Mouse (Mus musculus) WW6 (cell line): ENCODE data around the gene Fndc7.
A peak's percentile ranks its signal among the peaks of the same experiment; 100 is the strongest.
"Not testable (repeated sequence)": the region's sequence is repeated elsewhere in the genome, so short reads cannot be mapped to it uniquely, and the experiment has no call there.

Experiments
- DNase-seq: peaks from one replicate; pipeline ENCODE4 v3.0.0-alpha.2; 2013; ENCODE audit warnings: low read depth, low spot score

Fndc7 gene

DNA sequence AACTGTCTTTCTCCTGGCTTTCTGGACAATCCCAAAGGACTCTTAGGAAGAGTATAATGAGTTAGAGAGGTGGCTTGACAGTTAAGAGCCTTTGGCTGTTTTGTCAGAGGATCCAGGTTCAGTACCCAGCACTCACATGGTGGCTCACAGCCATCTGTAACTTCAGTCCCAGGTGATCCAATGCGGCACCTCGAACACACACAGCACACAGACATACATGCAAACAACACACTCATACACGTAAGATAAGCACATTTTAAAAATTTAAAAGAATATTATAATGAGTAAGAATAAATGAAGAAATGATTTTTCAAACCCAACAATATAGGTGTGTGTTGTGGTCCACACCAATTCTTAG lies 2.2 kb downstream of the Fndc7 start:
- DNase-seq = no peak

DNA sequence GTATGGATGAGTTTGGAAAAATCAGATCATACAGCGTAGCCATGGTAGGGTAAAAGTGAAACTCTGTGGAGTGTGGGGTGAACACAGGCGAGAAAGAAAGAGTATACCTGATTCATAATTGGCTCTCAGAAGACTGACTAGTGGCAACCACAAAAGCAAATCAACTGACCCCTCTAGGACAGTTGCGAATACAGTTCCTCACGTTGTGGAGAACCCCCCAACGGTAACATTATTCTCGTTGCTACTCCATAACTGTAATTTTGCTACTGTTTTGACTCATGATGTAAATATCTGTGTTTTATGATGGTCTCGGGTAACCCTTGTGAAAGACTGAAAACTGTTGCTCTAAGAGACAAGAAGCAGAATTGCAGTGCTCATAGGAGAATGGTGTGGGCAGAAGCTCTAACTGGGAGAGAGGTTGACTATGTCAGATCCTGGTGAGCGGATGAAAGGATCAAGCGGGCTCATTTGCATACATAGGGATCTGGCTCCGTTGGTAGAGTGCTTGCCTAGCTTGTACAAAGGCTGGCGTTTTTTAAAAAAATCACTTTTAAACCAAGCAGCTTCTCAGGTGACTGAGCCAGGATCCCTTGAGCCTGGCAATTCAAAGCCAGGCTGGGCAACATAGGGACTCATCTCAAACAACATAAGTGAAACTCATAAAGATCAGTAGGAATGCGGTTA lies 2.7 kb downstream of the Fndc7 start:
- no peak for DNase-seq

DNA sequence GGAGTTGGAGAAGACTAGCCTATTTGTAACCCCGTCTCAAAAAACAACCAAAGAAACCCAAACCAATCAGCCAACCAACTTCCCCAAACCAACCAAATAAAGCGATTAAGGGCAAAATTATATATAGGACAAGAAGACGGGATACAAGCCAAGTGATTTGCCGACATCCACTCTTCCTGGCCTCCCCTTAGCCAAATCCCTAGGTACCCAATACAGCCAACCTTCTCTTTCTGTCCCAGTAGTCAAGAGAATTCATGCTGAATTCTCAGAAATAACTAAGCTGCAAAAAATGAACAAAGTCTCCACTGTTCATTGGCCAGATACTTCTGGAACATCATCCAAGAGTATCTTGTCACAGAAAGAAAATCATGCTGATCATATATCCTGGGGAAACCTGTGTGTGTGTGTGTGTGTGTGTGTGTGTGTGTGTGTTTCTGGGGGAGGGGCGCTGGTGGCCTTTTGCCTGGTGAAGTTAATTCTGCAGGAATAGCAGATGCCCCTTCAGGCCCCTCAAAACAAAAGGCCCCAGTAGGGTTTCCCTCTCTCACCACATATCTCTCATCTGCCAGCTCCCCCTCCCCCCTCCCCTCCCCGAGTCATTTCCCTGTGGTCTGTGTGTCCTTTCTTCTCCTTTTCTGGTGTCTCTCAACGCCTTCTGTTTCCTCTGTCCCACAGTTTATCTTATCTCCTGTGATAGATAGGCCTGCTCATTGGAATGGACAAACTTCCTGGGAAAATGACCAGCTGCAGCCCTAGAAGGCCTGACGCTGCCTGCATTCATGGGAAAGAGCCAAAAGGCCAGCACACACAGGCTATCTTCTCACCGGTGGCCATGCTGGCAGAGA lies 3.9 kb downstream of the Fndc7 start:
- no peak for DNase-seq

DNA sequence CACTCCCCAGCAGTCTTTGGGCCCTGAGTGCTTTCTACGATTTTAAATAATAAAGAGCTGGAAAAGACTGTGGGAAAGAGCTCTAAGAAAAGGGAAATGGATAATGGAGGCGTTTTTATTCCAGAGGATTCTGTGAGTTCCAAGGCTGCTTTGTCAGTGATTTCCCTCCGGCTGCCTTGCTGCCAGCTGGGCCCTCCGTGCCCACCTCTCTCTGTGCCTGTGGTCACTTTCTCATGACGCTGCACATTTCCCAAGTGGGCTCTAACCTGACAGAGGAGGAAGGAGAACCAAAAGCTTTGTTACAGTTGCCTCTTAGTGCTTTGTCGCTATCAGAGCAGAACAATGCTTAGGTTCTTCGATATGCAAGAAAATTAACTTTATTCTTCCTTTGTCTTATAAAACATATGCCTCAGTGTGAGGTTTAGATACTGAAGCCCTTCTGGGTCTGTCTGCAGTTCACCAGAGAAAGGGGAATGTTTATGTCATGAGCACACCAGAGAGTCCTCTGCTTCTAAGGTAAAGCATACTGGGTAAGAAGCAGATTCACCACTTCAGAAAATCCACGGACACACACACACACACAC lies 5.0 kb downstream of the Fndc7 start:
- no peak for DNase-seq

DNA sequence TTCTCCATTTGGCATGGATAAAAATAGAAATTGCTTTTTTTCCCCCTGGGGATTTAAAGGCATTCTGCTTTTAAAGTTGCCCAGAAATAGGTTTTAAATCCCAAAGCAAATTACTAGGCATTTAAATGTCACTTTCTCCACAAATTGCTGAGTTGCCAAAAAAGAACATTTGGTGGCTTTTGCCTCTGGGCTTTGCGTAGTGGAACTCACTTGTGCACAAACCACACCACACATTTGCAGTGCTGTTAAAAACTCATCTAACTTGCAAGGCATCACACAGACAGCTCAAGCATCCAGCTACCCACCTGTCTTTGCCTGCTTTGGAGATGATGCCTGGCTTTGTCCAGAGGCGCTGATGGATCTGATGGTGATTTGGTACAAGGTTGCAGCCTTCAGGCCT lies 6.7 kb downstream of the Fndc7 start:
- DNase-seq = no peak

DNA sequence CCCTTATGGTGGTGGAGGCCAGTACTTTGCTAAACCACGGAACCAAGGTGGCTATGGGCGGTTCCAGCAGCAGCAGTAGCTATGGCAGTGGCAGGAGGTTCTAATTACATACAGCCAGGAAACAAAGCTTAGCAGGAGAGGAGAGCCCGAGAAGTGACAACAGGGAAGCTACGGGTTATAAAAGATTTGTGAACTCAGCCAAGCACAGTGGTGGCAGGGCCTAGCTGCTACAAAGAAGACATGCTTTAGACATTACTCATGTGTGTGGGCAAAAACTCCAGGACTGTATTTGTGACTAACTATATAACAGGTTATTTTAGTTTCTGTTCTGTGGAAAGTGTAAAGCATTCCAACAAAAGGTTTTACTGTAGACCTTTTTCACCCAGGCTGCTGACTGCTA lies 7.9 kb downstream of the Fndc7 start:
- DNase-seq = not testable (repeated sequence)

DNA sequence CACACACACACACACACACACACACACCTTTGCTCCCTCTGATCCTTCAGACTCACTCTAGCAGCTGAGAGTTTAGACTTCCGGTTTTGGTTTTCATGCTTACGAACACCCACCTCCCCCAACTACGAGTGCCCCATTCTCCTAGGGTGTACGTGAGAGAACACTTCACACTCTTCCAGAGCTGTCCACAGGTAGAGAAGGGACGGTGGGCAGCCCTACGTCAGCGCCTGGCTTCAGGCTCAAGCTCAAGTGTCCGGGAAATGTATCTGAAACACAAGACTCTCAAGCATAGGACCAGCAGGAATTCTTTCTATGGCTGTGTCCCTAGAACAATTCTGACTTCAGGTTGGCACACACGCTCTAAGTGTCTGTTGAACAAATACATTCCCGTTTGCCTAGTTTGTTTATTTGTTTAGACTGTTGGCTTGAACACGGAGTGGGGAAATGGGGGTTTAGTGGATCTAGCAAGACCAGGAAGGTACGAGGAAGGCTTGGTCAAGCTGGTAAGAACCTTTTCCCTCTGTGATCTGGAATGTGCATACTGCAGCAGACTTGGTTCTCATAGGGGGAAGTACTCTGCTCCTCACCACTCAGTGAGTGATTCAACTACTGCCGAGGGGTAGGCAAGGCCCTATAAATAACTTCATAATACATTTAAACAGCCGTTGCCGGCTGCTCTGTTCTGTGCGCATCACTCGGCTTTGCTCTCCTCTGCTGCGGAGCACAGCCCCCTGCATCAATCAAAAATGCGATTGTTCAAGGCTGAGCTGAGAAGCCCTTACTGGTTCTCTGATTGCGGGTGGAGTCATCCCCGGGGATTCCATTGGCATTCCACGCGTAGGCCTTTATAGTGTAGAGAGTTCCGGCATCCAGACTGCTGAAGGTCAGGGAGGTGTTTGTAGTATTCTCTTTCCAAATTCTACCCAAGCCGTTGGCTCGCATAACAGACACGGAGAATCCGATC lies 9.0 kb downstream of the Fndc7 start:
- DNase-seq = peak; percentile 42

DNA sequence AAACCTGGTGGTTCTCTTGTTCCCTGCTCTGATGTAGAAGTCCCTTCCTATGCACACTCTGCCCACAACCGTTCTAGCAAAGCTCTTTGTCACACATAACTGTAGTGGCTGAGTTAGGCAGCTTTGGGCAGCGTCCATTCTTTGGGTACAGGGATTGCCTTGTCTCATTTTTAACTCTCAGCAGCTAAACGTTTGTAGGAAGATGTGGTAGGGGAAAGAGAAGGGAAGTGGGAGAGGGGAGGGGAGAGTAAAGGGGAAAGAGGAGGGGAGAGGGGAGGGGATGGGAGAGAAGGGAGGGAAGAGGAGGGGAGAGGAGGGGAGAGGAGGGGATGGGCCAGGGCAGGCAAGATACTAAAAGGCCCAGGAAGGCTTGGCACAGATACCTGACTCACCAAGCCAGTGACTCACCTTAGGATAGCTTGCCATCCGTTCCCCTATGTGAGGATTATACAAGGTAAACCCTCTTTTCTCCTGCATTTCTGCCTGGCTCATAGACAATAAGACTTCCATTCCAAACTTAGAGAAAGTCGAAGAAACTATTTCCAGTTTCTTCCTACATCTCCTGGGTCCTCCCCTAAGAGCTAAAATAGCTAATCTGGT lies 9.9 kb downstream of the Fndc7 start:
- no peak for DNase-seq

DNA sequence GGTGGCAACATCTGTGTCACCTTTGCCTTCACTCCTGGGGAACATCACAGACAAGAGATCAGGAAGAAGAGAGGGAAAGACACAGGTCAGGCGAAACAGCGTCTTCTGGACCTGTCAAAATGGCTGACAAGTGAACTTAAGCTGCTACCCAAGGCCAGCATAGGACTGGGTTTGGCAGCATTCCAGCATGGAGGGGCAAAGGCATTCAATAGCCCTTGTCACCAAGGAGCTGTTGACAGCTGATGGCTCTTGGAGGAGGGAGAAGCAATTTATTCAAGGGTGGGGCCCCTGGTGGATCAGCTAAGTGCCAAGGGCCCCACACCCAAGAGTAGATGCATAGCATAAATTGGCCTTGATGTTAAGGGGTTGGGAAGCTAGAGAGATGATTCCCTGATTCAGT lies 10.7 kb downstream of the Fndc7 start:
- DNase-seq = no peak

DNA sequence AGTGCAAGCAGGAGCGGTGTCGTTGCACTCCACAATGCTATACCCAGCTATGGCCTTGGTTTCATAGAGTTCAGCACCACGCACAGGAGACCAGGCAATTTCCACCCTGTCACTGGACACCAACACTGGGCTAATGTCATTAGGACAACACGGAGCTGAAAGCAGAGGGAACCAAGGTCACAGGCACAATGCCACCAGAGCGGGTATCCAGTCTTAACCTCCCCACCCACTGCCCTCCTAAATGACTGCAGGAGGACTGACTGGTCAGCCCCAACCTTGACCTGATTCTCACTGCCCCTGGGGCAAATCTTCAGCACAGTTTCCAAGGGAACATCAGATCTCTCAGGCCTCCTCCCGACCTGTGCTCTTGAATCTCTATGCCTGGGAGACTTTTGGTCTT lies 19.2 kb downstream of the Fndc7 start:
- no peak for DNase-seq

DNA sequence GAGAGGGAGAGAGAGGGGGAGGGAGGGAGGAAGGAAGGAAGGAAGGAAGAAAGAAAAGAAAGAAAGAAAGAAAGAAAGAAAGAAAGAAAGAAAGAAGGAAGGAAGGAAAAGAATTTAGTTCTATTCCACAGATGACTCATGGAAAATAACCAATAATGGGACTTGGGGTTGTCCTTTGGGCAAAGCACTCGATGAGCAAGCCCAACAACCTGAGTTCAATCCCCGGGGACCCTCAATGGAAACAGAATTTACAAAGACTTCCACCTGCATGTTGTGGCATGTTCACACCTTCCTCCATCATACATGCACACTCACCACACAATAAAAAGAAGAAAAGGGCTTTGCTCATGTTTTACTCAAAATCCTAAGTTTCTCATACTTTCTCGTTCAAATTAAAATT lies 22.4 kb downstream of the Fndc7 start:
- no peak for DNase-seq

DNA sequence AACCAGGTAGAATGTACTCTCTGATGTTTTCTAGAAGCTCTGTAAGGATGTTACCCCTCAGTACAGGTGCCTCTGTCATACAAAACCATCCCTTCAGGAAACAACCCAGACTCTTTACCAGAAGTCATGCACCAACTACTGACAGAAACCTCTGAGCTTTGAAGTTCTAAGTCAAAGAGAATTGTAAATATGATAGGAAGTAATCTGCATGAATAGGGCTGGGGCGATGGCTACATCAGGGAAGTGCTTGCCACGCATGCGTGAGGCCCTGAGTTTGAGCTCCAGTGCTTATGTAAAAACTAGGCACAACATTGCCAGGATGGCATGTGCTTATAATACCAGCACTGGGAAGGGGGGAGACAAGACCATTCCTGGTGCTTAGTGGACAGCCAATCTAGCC lies 24.1 kb downstream of the Fndc7 start:
- DNase-seq = no peak

DNA sequence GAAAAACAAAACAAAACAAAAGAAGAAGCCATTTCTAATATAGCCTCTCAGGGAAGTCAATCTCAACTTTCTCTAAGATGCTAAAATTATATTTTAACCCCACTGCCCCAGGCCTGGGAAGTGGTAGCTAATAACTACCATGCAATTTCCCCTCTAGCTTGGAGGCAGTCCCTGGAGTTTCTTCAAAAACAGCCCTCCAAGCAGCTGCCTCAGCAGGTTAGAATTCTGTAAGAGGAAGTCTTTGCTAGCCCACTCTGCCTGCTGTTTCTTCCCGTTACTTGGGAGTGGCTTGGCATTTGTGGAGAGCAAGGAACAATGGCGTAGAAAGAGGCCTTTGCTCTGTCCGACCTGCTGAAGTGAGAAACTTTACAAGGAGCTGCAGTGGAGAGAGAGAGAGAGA lies 24.7 kb downstream of the Fndc7 start:
- DNase-seq = no peak

DNA sequence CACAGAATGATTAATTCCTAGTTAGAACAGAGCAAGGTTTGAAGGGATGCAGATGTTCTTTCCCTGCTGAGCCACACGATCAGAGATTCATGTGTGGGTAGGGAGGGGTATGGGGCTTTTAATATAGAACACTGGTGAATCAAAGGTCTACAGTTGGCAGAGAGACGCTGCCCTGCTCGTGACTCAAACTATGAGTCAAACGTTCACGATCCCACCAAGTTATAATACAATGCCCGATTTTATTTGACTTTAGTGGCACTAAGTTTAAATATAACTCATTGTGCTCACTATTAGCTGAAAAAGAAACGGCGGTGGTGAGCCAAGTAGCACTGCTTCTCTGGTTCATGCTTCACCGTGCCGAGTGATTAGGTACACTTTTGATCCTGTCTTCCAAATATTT lies 26.7 kb downstream of the Fndc7 start:
- DNase-seq = no peak

DNA sequence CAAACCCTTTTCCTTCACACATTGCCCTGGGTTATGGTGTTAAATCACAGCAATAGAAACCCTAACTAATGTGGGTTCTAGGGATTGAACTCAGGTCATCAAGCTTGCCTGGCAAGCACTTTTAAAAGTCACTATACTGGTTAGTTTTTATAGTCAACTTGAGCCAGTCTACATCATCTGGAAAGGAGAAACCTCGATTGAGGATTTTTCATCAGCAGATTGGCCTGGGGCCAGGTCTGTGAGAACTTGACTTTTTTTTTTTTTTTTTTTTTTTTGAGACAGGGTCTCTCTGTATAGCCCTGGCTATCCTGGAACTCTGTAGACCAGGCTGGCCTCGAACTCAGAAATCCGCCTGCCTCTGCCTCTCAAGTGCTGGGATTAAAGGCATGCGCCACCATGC lies 27.5 kb downstream of the Fndc7 start:
- DNase-seq = not testable (repeated sequence)

DNA sequence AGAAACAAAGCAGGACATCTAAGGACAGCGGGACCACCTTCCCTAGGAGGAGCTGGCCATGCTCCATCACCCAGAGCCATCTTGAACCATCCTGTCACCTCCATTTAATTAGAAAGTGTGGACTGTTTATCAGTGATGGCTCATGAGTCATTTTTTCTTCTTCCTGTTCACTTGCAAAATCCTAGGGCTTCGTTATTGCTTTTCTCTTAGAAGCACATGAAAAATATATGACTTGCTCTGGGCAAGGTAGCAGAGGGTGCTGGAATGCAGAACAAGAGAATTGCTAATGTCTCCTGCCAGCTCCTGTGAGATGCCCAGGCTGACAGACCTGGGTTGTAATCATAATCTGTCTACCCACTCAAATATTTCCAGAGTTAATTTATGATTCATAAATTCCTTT lies 29.0 kb downstream of the Fndc7 start:
- no peak for DNase-seq

DNA sequence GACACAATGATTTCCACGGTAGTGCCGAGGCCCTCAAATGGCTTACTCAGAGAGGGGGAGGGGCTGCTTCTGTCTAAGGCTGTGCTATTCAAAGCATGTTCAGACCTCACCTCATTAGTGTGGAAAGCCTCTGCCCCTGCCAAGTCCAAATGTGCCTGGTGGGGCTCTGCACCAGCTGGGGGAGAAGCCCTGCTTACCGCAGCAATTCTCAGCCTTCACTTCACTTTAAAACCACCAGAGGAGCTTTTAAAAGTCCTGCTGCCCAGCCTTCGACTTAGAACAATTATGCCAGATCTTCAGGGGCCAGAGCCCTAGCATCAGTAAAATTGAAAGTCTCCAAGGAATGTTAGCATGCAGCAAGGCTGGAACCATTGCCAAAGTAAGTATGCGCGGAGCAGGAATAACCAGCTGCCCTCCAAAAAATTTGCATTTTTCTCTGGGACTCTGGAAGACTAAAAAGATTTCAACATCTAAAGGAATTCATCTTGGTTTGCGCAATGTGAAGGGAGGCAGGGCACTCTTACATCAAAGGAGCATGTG lies 31.5 kb downstream of the Fndc7 start:
- DNase-seq = no peak

DNA sequence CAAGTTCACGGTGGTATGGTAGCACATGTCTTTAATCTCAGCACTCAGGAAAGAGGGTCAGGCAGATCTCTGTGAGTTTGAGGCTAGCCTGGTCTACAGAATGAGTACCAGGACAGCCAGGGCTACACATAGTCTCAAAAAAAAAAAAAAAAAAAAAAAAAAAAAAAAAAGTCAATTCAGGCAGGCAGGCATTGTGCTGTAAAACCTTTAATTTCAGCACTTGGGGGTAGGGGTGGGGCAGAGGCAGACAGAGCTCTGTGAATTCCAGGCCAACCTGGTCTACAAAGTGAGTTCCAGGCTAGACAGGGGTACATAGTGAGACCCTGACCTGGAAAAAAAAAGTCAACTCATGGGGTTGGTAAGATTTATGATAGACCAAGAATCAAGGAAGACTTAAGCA lies 32.1 kb downstream of the Fndc7 start:
- DNase-seq = no peak

DNA sequence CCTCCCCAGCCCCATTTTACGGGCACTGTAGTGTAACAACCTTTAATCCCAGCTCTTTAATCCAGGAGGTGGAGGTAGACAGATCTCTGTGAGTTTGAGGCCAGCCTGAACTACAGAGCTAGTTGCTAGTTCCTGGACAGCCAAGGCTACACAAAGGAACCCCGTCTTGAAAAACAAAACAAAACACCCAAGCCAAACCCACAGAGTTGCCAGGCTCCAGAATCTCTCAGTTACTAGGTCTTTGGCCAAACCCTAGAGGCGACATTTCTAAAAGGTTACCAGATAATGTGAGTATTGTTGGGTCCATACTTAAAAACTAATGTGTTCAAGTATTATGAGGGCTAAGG lies 32.7 kb downstream of the Fndc7 start:
- DNase-seq = no peak

DNA sequence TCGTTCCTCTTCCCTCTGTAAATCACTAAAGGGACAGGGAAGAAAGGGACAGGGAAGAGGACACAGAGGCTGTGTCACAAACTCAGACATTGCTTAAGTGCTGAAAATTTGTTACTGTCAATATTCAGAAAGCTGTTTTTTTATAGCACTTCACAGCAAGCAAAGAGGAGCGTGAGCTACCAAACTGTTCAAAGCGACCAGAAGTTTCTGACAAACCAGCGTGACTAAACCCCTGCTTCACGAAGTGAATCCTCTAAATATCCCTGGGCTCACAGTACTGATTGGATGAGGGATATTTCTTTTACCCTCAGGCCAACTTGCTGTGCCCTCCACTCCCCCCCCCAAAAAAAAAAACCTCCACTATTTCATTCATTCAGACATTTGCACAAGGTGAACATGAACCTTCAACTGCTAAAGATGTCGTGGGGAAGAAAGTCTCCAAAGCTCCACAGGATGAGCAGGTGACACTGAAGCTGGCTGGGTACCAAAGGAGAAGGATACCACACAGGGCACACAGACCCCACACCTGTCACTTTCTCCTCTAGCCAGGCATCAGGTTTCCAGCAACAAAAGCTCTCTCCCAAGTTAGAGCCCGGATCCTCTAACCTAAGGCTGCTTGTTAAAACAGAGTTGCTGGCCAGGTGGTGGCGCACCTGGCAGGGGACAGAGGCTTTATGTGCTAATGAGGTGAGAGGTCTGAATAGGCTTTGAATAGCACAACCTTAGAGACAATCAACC lies 33.3 kb downstream of the Fndc7 start:
- DNase-seq = peak; percentile 57

DNA sequence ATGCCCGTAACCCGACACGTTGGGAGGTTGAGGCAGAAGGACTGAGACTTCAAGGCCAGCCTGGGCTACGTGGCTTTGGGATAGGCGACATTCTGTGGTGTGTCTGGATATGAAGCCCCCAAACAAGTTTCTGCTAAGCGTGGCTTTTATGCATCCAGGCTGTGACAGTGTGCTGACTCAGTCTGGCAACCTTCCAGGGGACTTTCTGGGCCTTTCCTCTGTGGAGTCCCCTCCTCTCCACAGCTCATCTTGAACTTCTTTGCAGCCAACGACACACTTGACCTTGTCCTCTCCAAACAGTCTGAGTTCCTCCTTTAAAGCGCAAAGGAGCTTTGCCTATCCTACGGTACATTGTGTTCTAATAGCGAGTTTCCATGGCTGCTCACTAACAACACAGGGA lies 33.9 kb downstream of the Fndc7 start:
- DNase-seq = no peak
